Mouse (Mus musculus): Measurements from ENCODE around the gene Nbas. TPM values are rescaled to one million over a fixed set of nuclear protein-coding genes. Genes with fewer than 3 reads are reported as not detected.
A peak's percentile ranks its signal among the peaks of the same experiment; 100 is the strongest.

Gene Nbas
- polyA plus RNA-seq (2015; fragmentation: Nextera tagmentation; extraction: Ambion mirVana), result 18.0 and 18.6 TPM in 2 replicates

DNA sequence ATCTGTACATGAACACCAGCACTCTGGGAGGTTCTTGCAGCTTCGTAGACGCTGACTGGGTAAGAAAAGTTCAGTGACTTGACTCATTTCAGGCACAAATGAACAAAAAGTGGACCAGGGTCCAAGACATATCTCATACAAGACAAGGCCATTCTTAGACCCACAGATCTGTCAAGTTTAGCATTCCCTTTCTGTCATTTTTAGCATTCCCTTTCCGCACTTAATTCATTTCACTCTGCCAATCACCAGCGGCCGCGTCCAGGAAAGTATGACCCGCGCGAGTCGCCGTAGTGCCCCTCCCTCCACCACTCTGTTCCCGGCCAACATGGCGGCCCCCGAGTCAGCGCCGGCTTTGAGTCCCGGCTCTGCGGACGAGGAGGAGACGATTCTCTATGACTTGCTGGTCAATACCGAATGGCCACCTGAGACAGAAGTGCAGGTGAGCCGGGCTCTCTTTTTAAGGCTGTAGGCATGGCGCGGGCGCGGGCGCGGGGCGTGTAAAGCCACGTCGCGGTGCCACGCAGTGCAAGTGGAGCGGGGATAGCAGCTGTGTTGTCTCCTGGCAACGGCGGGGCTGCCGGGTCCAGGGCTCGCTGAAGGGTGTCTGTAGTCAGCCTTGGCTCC is at the start of gene Nbas:
TSS of gene Nbas (plus strand) at position 308 of the 624 bp plus-strand sequence.
- H3K9ac ChIP-seq, result peak within 1 kb of the TSS; percentile 67
- no peaks in the 10 kb centered on the region for H3K36me3 ChIP-seq
- peaks cover 5% of the 10 kb centered on the region; the same call in 1 of the 2 replicates for H3K4me1 ChIP-seq
- peak within 1 kb of the TSS; percentile 87 for H3K4me3 ChIP-seq (replicated peaks)
- no peak within 1 kb of the TSS; the same call in 1 of the 2 replicates for H3K27ac ChIP-seq
- no peaks in the 10 kb centered on the region for H3K27me3 ChIP-seq (replicated peaks)
- H3K9me3 ChIP-seq, result no peaks in the 10 kb centered on the region
- peak within 1 kb of the TSS; percentile 76 for H3K4me2 ChIP-seq
- ATAC-seq (ENCODE audit: insufficient read depth, low FRiP score, low read depth), result peak; percentile 91
- WGBS, result 3% methylated on average over 38 of the region's 38 CpGs

DNA sequence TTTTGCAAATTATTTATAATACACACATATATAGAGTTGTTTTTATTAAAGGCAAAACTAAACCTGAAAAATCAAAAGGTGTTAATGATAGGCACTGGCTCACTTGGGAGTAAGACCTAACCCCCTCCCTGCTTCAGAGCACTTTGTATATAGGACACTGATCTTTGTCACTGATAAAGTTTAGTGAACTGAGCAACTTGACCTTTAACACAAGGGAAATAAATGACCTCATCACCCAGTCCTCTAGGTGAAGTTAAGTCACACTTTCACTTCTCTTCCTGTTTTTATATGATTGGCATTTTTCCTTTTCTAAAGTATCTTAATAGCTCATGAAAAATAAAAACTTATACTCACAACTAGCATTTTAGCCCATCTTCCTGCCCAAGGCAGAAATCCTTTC is 26.5 kb upstream of the Nbas start:
- Histone ChIP-seq H3K9ac (no peak overlapping the region), H3K4me3 (replicated peaks) (no peak overlapping the region), H3K4me2 (no peak overlapping the region), H3K36me3 (peaks cover 24% of the 10 kb centered on the region; the same call in 1 of the 2 replicates), H3K4me1 (no peaks in the 10 kb centered on the region), H3K27me3 (replicated peaks) (no peaks in the 10 kb centered on the region), H3K27ac (no peak overlapping the region), H3K9me3 (no peaks in the 10 kb centered on the region)
- ATAC-seq (ENCODE audit: insufficient read depth, low FRiP score, low read depth), result no peak

DNA sequence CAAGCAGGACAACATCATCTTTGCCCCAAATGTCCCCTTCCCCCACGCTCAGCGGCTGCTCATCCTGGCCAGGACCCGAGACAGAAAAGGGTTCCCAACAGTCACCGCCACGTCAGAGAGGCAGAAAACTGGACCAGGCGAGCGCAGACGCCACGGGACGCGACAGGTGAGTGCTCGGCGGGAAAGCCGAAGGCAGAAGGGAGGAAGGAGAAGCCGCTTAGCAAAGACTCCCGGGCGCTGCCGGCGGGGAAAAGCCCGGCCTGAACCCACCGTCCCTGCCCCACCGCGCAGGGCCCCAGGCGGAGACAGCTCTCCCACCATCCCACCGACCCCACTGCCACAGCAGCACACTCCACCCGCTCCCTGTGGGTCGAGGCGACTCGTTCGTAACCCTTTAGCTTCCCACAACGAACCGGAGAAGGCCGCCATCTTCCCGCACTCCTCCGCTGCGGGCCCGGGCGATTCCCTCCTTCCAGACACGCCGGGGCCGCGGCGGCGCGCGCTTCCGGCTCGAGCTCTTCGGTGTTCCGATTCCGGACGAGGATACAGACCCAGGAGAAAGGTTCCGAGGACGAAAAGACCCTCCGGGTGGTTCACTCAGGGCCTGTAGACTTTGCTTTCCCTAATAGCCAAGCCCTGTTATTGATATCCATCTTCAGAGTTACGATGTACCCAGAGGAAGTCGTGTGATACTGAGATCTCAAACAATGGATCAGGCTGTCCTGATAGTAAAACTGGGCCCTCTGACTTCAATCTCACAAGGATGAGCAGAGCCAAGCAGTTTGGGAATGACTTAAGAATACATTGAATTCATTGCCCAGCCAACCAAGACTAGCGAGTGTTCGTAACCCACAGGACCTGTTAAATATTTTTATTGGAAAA is 20.0 kb upstream of the Nbas start, which contains the start of gene Ddx1:
TSS of gene Ddx1 (minus strand) at position 523 of the 882 bp plus-strand sequence.
- peak within 1 kb of the TSS; percentile 93 for H3K4me3 ChIP-seq (replicated peaks)
- H3K4me1 ChIP-seq, result no peaks in the 10 kb centered on the region; the same call in 1 of the 2 replicates
- peak within 1 kb of the TSS; percentile 88 for H3K27ac ChIP-seq
- H3K9ac ChIP-seq, result peak within 1 kb of the TSS; percentile 79
- peak within 1 kb of the TSS; percentile 58 for H3K4me2 ChIP-seq
- no peaks in the 10 kb centered on the region for H3K36me3 ChIP-seq
- no peaks in the 10 kb centered on the region for H3K9me3 ChIP-seq
- no peaks in the 10 kb centered on the region for H3K27me3 ChIP-seq (replicated peaks)
- 3% methylated on average over 59 of the region's 59 CpGs for WGBS
- ATAC-seq (ENCODE audit: insufficient read depth, low FRiP score, low read depth), result peak; percentile 83

- Histone ChIP-seq H3K27ac (no peak overlapping the region), H3K27me3 (replicated peaks) (no peaks in the 10 kb centered on the region), H3K9ac (no peak overlapping the region), H3K4me2 (peak overlapping the region; percentile 58), H3K4me1 (no peaks in the 10 kb centered on the region; the same call in 1 of the 2 replicates), H3K36me3 (no peaks in the 10 kb centered on the region), H3K4me3 (replicated peaks) (peak overlapping the region; percentile 93), H3K9me3 (no peaks in the 10 kb centered on the region)
- WGBS, result 83% methylated on average over 3 of the region's 3 CpGs
- no peak for ATAC-seq (ENCODE audit: insufficient read depth, low FRiP score, low read depth)
Measured at GRCm38 (mm10) chr12:13249573-13249919, 19.4 kb upstream of the Nbas start.

DNA sequence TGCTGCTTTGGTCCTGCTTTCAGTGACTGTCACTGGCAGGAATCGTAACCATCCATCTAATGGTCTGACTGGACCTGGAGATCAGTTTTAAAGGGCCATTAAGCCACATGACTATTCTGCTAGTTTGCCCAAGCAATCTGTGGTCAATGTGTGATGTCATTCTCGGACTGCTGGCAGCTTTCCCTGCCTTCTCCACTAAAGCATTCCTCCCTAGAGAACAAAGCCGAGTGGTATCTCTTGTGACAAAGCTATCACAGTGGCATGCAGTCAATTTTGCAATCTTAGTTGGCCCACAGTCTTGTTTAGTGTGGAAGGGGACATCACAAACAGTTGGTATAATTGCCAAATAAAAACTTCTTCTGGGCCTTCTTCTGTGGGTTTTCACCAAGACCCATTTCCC is 13.9 kb upstream of the Nbas start:
- WGBS, result 43% methylated on average over 3 of the region's 3 CpGs
- H3K4me3 ChIP-seq (replicated peaks), result no peak overlapping the region
- H3K36me3 ChIP-seq, result no peaks in the 10 kb centered on the region
- no peak overlapping the region for H3K27ac ChIP-seq
- no peaks in the 10 kb centered on the region; the same call in 1 of the 2 replicates for H3K27me3 ChIP-seq (replicated peaks)
- ATAC-seq (ENCODE audit: insufficient read depth, low FRiP score, low read depth), result no peak
- no peak overlapping the region for H3K4me2 ChIP-seq
- H3K4me1 ChIP-seq, result no peaks in the 10 kb centered on the region
- H3K9ac ChIP-seq, result no peak overlapping the region
- no peaks in the 10 kb centered on the region for H3K9me3 ChIP-seq

DNA sequence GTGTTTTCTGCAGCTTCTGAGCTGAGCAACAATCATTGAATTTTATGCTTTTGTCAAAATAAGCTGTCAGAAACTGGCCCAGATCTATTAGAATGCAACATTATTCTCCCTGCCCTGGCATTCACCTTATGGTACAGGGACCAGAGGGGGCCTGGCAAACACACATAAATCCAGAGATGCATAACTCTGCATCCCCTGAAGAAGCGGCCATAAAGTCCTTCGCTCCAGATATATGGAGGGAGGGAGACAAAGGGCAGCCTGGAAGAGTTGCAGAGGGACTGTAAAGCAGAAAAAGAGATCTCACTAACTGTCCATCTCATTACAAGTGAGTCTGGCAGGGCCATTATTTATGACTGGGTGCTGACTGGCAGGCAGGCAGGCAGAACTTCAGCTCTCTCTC is 13.2 kb upstream of the Nbas start:
- WGBS, result 72% methylated on average over 2 of the region's 2 CpGs
- Histone ChIP-seq H3K27me3 (replicated peaks) (no peaks in the 10 kb centered on the region; the same call in 1 of the 2 replicates), H3K4me1 (no peaks in the 10 kb centered on the region), H3K4me2 (no peak overlapping the region), H3K27ac (no peak overlapping the region), H3K9ac (no peak overlapping the region), H3K36me3 (no peaks in the 10 kb centered on the region), H3K9me3 (no peaks in the 10 kb centered on the region), H3K4me3 (replicated peaks) (no peak overlapping the region)
- ATAC-seq (ENCODE audit: insufficient read depth, low FRiP score, low read depth), result no peak

DNA sequence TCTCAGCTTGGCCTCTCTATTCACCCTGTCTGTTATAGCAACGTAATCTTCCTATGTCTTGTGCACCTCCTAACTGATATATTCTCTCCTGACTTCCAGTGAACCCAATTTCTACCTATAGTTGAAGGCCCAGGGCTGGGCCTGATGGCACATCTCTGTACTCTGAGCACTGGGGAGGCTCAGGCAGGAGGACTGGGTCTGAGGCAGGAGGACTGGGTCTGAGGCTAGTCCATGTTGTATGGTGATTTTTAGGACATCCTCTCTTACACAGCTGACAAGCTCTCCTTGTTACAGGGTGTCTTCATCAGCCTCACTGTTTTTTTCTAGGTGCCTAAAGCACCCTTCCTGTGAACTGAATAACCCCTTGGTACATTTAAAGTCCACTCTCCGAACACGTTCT is 521 bp upstream of the Nbas start:
- no peak overlapping the region for H3K9ac ChIP-seq
- H3K4me1 ChIP-seq, result peaks cover 5% of the 10 kb centered on the region; the same call in 1 of the 2 replicates
- H3K36me3 ChIP-seq, result no peaks in the 10 kb centered on the region
- no peaks in the 10 kb centered on the region for H3K9me3 ChIP-seq
- peak overlapping the region; percentile 76 for H3K4me2 ChIP-seq
- H3K27ac ChIP-seq, result no peak overlapping the region
- WGBS, result 43% methylated on average over 3 of the region's 3 CpGs
- no peaks in the 10 kb centered on the region for H3K27me3 ChIP-seq (replicated peaks)
- peak overlapping the region; percentile 87 for H3K4me3 ChIP-seq (replicated peaks)
- peak; percentile 45 for ATAC-seq (ENCODE audit: insufficient read depth, low FRiP score, low read depth)

DNA sequence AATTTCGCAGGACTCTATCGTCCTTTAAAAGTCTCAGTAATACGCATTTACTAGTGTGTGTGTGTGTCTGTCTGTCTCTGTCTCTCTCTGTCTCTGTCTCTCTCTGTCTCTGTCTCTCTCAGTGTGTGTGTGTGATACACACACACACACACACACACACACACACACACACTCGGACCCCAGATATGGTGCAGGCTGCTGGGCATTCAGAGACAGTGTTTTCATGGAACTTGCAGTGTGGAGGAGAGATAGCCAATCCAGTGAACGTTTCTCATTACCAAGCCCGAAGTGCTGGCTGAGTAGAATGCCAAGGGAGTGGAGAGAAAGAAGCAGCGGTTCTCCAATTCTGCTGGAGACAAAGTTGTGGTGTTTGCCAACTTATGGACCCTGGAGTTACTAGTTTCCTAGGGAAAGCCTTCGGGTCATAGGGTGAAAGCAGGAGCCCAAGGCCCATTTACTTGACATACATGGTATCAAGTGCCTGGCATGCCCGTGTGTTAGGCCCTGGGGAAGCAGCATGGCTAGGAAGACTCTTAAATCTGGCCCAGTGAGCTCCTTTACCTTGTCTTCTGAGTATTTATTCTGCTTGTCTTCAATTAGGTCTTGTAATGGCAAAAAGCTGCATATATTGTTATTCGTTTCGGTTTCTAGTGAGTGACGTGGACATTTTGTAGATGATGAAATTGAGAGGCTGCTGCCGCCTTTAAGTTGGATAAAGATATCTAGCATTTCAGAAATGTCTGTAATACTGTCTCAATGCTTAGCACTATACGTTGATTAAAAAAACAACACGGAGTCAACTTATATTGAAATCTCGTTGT is 847 bp downstream of the Nbas start:
- Histone ChIP-seq H3K9ac (peak overlapping the region; percentile 67; the same call in 1 of the 2 replicates), H3K4me3 (replicated peaks) (peak overlapping the region; percentile 87), H3K36me3 (0 out of 2 replicates have a peak, but pooled peaks cover 2% of the 10 kb centered on the region), H3K9me3 (no peaks in the 10 kb centered on the region), H3K27ac (no peak overlapping the region), H3K27me3 (replicated peaks) (no peaks in the 10 kb centered on the region), H3K4me2 (peak overlapping the region; percentile 76), H3K4me1 (peaks cover 5% of the 10 kb centered on the region; the same call in 1 of the 2 replicates)
- ATAC-seq (ENCODE audit: insufficient read depth, low FRiP score, low read depth), result 0 out of 2 replicates have a peak, but pooled peaks have one; percentile 11
- 41% methylated on average over 16 of the region's 16 CpGs for WGBS

GRCm38 (mm10) chr12:13291453-13291852 is 22.5 kb downstream of the Nbas start:
- H3K9ac ChIP-seq, result no peak overlapping the region
- no peak overlapping the region for H3K27ac ChIP-seq
- WGBS, result 87% methylated on average over 2 of the region's 2 CpGs
- H3K9me3 ChIP-seq, result no peaks in the 10 kb centered on the region
- H3K4me3 ChIP-seq (replicated peaks), result no peak overlapping the region
- no peaks in the 10 kb centered on the region for H3K4me1 ChIP-seq
- H3K36me3 ChIP-seq, result no peaks in the 10 kb centered on the region
- ATAC-seq (ENCODE audit: insufficient read depth, low FRiP score, low read depth), result no peak
- no peak overlapping the region for H3K4me2 ChIP-seq
- no peaks in the 10 kb centered on the region for H3K27me3 ChIP-seq (replicated peaks)

DNA sequence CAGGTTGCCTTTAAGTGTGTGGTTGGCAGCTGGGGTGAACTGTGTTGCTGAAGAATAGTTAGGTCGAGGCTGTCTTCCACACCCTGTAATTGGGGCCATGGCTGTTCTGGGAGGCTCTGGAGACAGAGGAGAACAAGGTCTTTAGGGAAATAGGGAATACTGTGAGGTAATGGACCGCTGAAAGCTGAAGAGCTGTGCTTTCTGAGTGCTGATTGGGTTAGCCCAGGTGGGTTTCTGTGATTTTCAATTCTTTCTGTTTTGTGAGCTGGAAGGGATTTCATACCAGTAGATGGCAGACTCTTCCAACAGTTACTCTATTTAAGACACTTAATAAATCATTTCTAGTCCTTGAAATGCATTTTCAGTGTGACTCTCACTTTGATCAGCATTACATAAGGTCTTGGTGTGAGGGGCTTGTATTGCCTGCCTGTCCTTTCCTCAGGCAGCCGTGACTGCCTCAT is 24.5 kb downstream of the Nbas start:
- no peak overlapping the region for H3K4me3 ChIP-seq (replicated peaks)
- no peaks in the 10 kb centered on the region for H3K9me3 ChIP-seq
- no peak overlapping the region for H3K9ac ChIP-seq
- no peaks in the 10 kb centered on the region for H3K4me1 ChIP-seq
- no peaks in the 10 kb centered on the region for H3K27me3 ChIP-seq (replicated peaks)
- 47% methylated on average over 3 of the region's 3 CpGs for WGBS
- H3K27ac ChIP-seq, result no peak overlapping the region
- no peak for ATAC-seq (ENCODE audit: insufficient read depth, low FRiP score, low read depth)
- no peak overlapping the region for H3K4me2 ChIP-seq
- H3K36me3 ChIP-seq, result no peaks in the 10 kb centered on the region

DNA sequence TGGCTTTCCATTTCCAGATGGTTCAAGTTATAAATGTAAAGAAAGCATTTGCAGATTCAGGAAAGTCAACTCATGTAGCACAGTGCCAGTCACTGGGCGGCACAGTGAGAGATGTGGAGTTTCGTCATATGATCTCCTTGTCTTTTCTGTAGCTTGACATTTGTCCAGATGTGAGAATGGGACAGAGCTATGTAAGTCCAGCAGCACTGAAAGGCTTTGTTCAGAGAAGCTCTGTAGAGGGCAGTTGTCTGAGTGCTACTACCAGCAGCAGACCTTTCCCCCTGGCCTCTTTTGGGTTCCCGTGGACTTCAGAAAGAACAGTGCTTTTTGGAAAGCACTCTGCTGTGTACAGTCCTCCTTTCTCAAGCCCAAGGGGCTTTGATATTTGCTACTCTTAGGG is 34.1 kb downstream of the Nbas start:
- H3K4me1 ChIP-seq, result no peaks in the 10 kb centered on the region
- no peak for ATAC-seq (ENCODE audit: insufficient read depth, low FRiP score, low read depth)
- no peaks in the 10 kb centered on the region for H3K27me3 ChIP-seq (replicated peaks)
- no peaks in the 10 kb centered on the region for H3K9me3 ChIP-seq
- H3K4me2 ChIP-seq, result no peak overlapping the region
- H3K9ac ChIP-seq, result no peak overlapping the region
- WGBS, result 87% methylated on average over 3 of the region's 3 CpGs
- no peaks in the 10 kb centered on the region for H3K36me3 ChIP-seq
- H3K27ac ChIP-seq, result no peak overlapping the region
- H3K4me3 ChIP-seq (replicated peaks), result no peak overlapping the region

Data from stomach, embryonic 15.5 days (tissue).